Mouse (Mus musculus): ENCODE measurements around the gene Fchsd2. TPM values are rescaled to one million over a fixed set of nuclear protein-coding genes. Genes with fewer than 3 reads are reported as not detected.

Fchsd2 gene
- polyA plus RNA-seq, 1 experiment from 2014 or later: 46.2 TPM

- Histone ChIP-seq H3K4me3 (no peak overlapping the region), H3K4me2 (no peak overlapping the region), H3K9ac (no peak overlapping the region), H3K27ac (no peak overlapping the region), H3K4me1 (no peaks in the 10 kb centered on the region), H3K27me3 (replicated peaks) (no peaks in the 10 kb centered on the region), H3K36me3 (replicated peaks) (no peaks in the 10 kb centered on the region), H3K9me3 (no peaks in the 10 kb centered on the region)
- 69% methylated on average over 9 of the region's 9 CpGs for WGBS
- no peak for ATAC-seq (replicated peaks)
These were observed 9.0 kb upstream of the Fchsd2 start for GRCm38 (mm10) chr7:101083562-101084166.

- no peak for ATAC-seq (replicated peaks)
- H3K27me3 ChIP-seq (replicated peaks): no peaks in the 10 kb centered on the region
- no peaks in the 10 kb centered on the region for H3K9me3 ChIP-seq
- H3K9ac ChIP-seq: no peak overlapping the region
- no peaks in the 10 kb centered on the region for H3K4me1 ChIP-seq
- H3K27ac ChIP-seq: no peak overlapping the region
- no peak overlapping the region for H3K4me3 ChIP-seq
- 86% methylated on average over 4 of the region's 4 CpGs for WGBS
- no peaks in the 10 kb centered on the region for H3K36me3 ChIP-seq (replicated peaks)
- H3K4me2 ChIP-seq: no peak overlapping the region
These were observed 7.7 kb upstream of the Fchsd2 start for GRCm38 (mm10) chr7:101084816-101085456.

GRCm38 (mm10) chr7:101085779-101086178, 6.9 kb upstream of the Fchsd2 start:
- Histone ChIP-seq H3K4me2 (no peak overlapping the region), H3K27me3 (replicated peaks) (no peaks in the 10 kb centered on the region), H3K9me3 (no peaks in the 10 kb centered on the region), H3K36me3 (replicated peaks) (no peaks in the 10 kb centered on the region), H3K4me1 (no peaks in the 10 kb centered on the region), H3K4me3 (no peak overlapping the region), H3K27ac (no peak overlapping the region), H3K9ac (no peak overlapping the region)
- no peak for ATAC-seq (replicated peaks)
- WGBS: 58% methylated on average over 4 of the region's 4 CpGs

GRCm38 (mm10) chr7:101088687-101089086, 4.0 kb upstream of the Fchsd2 start:
- ATAC-seq (replicated peaks): no peak
- 76% methylated on average over 4 of the region's 4 CpGs for WGBS
- Histone ChIP-seq H3K4me3 (no peak overlapping the region), H3K9ac (no peak overlapping the region), H3K4me1 (no peaks in the 10 kb centered on the region), H3K4me2 (no peak overlapping the region), H3K27ac (no peak overlapping the region), H3K36me3 (replicated peaks) (no peaks in the 10 kb centered on the region), H3K27me3 (replicated peaks) (no peaks in the 10 kb centered on the region), H3K9me3 (no peaks in the 10 kb centered on the region)

GRCm38 (mm10) chr7:101089242-101089641, 3.4 kb upstream of the Fchsd2 start:
- H3K27me3 ChIP-seq (replicated peaks): no peaks in the 10 kb centered on the region
- no peak overlapping the region for H3K4me3 ChIP-seq
- H3K27ac ChIP-seq: no peak overlapping the region
- WGBS: 81% methylated on average over 3 of the region's 3 CpGs
- no peaks in the 10 kb centered on the region for H3K9me3 ChIP-seq
- no peak for ATAC-seq (replicated peaks)
- no peak overlapping the region for H3K4me2 ChIP-seq
- no peak overlapping the region for H3K9ac ChIP-seq
- no peaks in the 10 kb centered on the region for H3K36me3 ChIP-seq (replicated peaks)
- no peaks in the 10 kb centered on the region for H3K4me1 ChIP-seq

- no peak for ATAC-seq (replicated peaks)
- WGBS: 73% methylated on average over 3 of the region's 3 CpGs
- no peaks in the 10 kb centered on the region for H3K36me3 ChIP-seq (replicated peaks)
These were observed 568 bp downstream of the Fchsd2 start for GRCm38 (mm10) chr7:101093231-101093630.

GRCm38 (mm10) chr7:101094746-101095145, 2.1 kb downstream of the Fchsd2 start:
- no peaks in the 10 kb centered on the region for H3K9me3 ChIP-seq
- H3K9ac ChIP-seq: no peak overlapping the region
- no peaks in the 10 kb centered on the region for H3K4me1 ChIP-seq
- 68% methylated on average over 1 of the region's 1 CpGs for WGBS
- no peak overlapping the region for H3K4me2 ChIP-seq
- ATAC-seq (replicated peaks): no peak
- H3K4me3 ChIP-seq: no peak overlapping the region
- no peak overlapping the region for H3K27ac ChIP-seq
- no peaks in the 10 kb centered on the region for H3K36me3 ChIP-seq (replicated peaks)
- no peaks in the 10 kb centered on the region for H3K27me3 ChIP-seq (replicated peaks)

More at GRCm38 (mm10) chr7:101093231-101093630, 568 bp downstream of the Fchsd2 start:
- Histone ChIP-seq H3K4me1 (no peaks in the 10 kb centered on the region), H3K4me3 (no peak overlapping the region), H3K4me2 (no peak overlapping the region), H3K9ac (no peak overlapping the region), H3K27me3 (replicated peaks) (no peaks in the 10 kb centered on the region), H3K9me3 (no peaks in the 10 kb centered on the region), H3K27ac (no peak overlapping the region)

GRCm38 (mm10) chr7:101095560-101095959, 2.9 kb downstream of the Fchsd2 start:
- ATAC-seq (replicated peaks): no peak
- Histone ChIP-seq H3K9ac (no peak overlapping the region), H3K27me3 (replicated peaks) (no peaks in the 10 kb centered on the region), H3K4me2 (no peak overlapping the region), H3K36me3 (replicated peaks) (no peaks in the 10 kb centered on the region), H3K9me3 (no peaks in the 10 kb centered on the region), H3K4me1 (no peaks in the 10 kb centered on the region), H3K27ac (no peak overlapping the region), H3K4me3 (no peak overlapping the region)
- WGBS: 67% methylated on average over 5 of the region's 5 CpGs

GRCm38 (mm10) chr7:101096576-101096975, 3.9 kb downstream of the Fchsd2 start:
- H3K4me1 ChIP-seq: peaks cover 5% of the 10 kb centered on the region; the same call in 1 of the 2 replicates
- no peak overlapping the region for H3K9ac ChIP-seq
- ATAC-seq (replicated peaks): no peak
- no peaks in the 10 kb centered on the region for H3K27me3 ChIP-seq (replicated peaks)
- WGBS: 88% methylated on average over 2 of the region's 2 CpGs
- no peak overlapping the region for H3K27ac ChIP-seq
- no peak overlapping the region for H3K4me3 ChIP-seq
- no peaks in the 10 kb centered on the region for H3K9me3 ChIP-seq
- no peaks in the 10 kb centered on the region for H3K36me3 ChIP-seq (replicated peaks)
- H3K4me2 ChIP-seq: no peak overlapping the region

GRCm38 (mm10) chr7:101097084-101097483, 4.4 kb downstream of the Fchsd2 start:
- H3K36me3 ChIP-seq (replicated peaks): no peaks in the 10 kb centered on the region
- H3K9me3 ChIP-seq: no peaks in the 10 kb centered on the region
- ATAC-seq (replicated peaks): no peak
- H3K4me3 ChIP-seq: no peak overlapping the region
- H3K4me1 ChIP-seq: peaks cover 6% of the 10 kb centered on the region; the same call in 1 of the 2 replicates
- H3K27ac ChIP-seq: no peak overlapping the region
- H3K4me2 ChIP-seq: no peak overlapping the region
- no peak overlapping the region for H3K9ac ChIP-seq
- 54% methylated on average over 3 of the region's 3 CpGs for WGBS
- H3K27me3 ChIP-seq (replicated peaks): no peaks in the 10 kb centered on the region

- Histone ChIP-seq H3K9ac (no peak overlapping the region), H3K4me1 (peaks cover 6% of the 10 kb centered on the region; the same call in 1 of the 2 replicates), H3K27ac (no peak overlapping the region), H3K4me2 (no peak overlapping the region), H3K4me3 (no peak overlapping the region), H3K36me3 (replicated peaks) (no peaks in the 10 kb centered on the region), H3K9me3 (no peaks in the 10 kb centered on the region), H3K27me3 (replicated peaks) (no peaks in the 10 kb centered on the region)
- WGBS: 69% methylated on average over 3 of the region's 3 CpGs
- ATAC-seq (replicated peaks): no peak
These were observed 7.3 kb downstream of the Fchsd2 start for GRCm38 (mm10) chr7:101099981-101100380.

GRCm38 (mm10) chr7:101101156-101101691, 8.6 kb downstream of the Fchsd2 start:
- Histone ChIP-seq H3K9ac (no peak overlapping the region), H3K36me3 (replicated peaks) (no peaks in the 10 kb centered on the region), H3K27ac (peak overlapping the region; percentile 57), H3K4me3 (no peak overlapping the region), H3K27me3 (replicated peaks) (no peaks in the 10 kb centered on the region), H3K4me2 (no peak overlapping the region), H3K9me3 (no peaks in the 10 kb centered on the region), H3K4me1 (peaks cover 6% of the 10 kb centered on the region; the same call in 1 of the 2 replicates)
- 39% methylated on average over 10 of the region's 10 CpGs for WGBS
- peak; percentile 72 for ATAC-seq (replicated peaks)

- H3K4me1 ChIP-seq: peaks cover 18% of the 10 kb centered on the region
- H3K36me3 ChIP-seq (replicated peaks): 0 out of 2 replicates have a peak, but pooled peaks cover 3% of the 10 kb centered on the region
- H3K9ac ChIP-seq: no peak overlapping the region
- H3K27ac ChIP-seq: no peak overlapping the region
- ATAC-seq (replicated peaks): no peak
- no peaks in the 10 kb centered on the region for H3K27me3 ChIP-seq (replicated peaks)
- no peaks in the 10 kb centered on the region for H3K9me3 ChIP-seq
- WGBS: 62% methylated on average over 2 of the region's 2 CpGs
- no peak overlapping the region for H3K4me3 ChIP-seq
- H3K4me2 ChIP-seq: no peak overlapping the region
These were observed 14.0 kb downstream of the Fchsd2 start for GRCm38 (mm10) chr7:101106666-101107065.
